Mouse (Mus musculus) hindbrain, embryonic 16.5 days (tissue): ENCODE data around the gene Dcdc2c. TPM values are rescaled to one million over a fixed set of nuclear protein-coding genes. Genes with fewer than 3 reads are reported as not detected.

Experiments
- ATAC-seq: fragments of 200-750 bp; cut with Nextera tagmentation; 2 replicates; pipeline ENCODE4 v1.8.0; 2017; ENCODE audit warnings: moderate TSS enrichment, moderate library complexity
- H3K27ac ChIP-seq: fragments of 300-500 bp; sonication (generic); 2 replicates; pipeline ENCODE4 v1.5.1; 2014; ENCODE audit warnings: low read depth, mild to moderate bottlenecking, control low read depth, low read length, moderate library complexity
- H3K27me3 ChIP-seq: fragments of 300-500 bp; sonication (generic); replicated peaks from 2 replicates; pipeline ENCODE4 v1.6.1; 2014; ENCODE audit warnings: low read length; ENCODE audit not compliant: control insufficient read depth, insufficient read depth
- H3K36me3 ChIP-seq: fragments of 300-500 bp; sonication (generic); 2 replicates; pipeline ENCODE4 v1.6.1; 2014; ENCODE audit warnings: mild to moderate bottlenecking, low read length, moderate library complexity, mixed read lengths; ENCODE audit not compliant: control insufficient read depth, insufficient read depth
- H3K4me1 ChIP-seq: fragments of 300-500 bp; sonication (generic); 2 replicates; pipeline ENCODE4 v1.6.1; 2014; ENCODE audit warnings: low read depth, low read length; ENCODE audit not compliant: control insufficient read depth, insufficient read depth
- H3K4me2 ChIP-seq: fragments of 300-500 bp; sonication (generic); 2 replicates; pipeline ENCODE4 v1.6.1; 2014; ENCODE audit warnings: mild to moderate bottlenecking, low read length, control low read depth, moderate library complexity
- H3K4me3 ChIP-seq: fragments of 300-500 bp; sonication (generic); 2 replicates; pipeline ENCODE4 v1.5.1; 2014; ENCODE audit warnings: mild to moderate bottlenecking, low read length, control low read depth, moderate library complexity
- H3K9ac ChIP-seq: fragments of 300-500 bp; sonication (generic); 2 replicates; pipeline ENCODE4 v1.6.1; 2014; ENCODE audit warnings: low read depth, mild to moderate bottlenecking, control low read depth, low read length, moderate library complexity
- H3K9me3 ChIP-seq: fragments of 300-500 bp; sonication (generic); 2 replicates; pipeline ENCODE4 v1.6.1; 2014; ENCODE audit warnings: mild to moderate bottlenecking, low read length, moderate library complexity; ENCODE audit not compliant: control insufficient read depth
- WGBS: fragments of 180-500 bp; shearing (Covaris S2); extraction: QIAGEN DNeasy Blood & Tissue Kit; methylation state at CpG from one replicate; pipeline ENCODE4 v1.1.7; 2014; 5-methylcytosine and 5-hydroxymethylcytosine counted together
- polyA plus RNA-seq: library from polyadenylated mRNA; unstranded; fragments of >200 nt; fragmentation: Nextera tagmentation; extraction: Ambion mirVana; gene quantifications from 2 replicates; pipeline ENCODE4 v1.2.1, GENCODE M21; 2015

The Dcdc2c gene
- polyA plus RNA-seq, 1 experiment from 2014 or later = not detected

DNA sequence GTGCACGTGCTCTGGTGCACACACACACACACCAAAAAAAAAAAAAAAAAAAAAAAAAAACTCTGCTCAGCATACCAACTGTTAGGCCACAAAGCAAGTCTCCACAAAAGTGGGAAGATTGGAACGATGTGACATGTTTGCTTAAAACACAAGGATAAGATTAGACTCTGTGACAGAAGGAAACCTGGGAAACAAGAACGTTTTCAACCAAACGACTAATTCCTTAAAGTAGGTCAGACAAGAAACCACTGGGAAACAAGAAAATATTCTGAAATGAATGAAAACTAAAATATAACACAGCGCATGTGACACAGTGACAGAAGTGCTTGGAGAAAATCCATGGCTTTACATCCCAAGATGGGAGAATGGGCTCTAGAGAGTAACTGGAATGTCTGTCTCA lies 57.9 kb downstream of the Dcdc2c start:
- Histone ChIP-seq H3K36me3 (no peaks in the 10 kb centered on the region), H3K4me3 (no peak overlapping the region), H3K4me1 (no peaks in the 10 kb centered on the region), H3K27me3 (no peaks in the 10 kb centered on the region), H3K4me2 (no peak overlapping the region), H3K9me3 (no peaks in the 10 kb centered on the region), H3K9ac (no peak overlapping the region), H3K27ac (no peak overlapping the region)
- ATAC-seq = no peak
- WGBS = 86% methylated on average over 5 of the region's 5 CpGs

DNA sequence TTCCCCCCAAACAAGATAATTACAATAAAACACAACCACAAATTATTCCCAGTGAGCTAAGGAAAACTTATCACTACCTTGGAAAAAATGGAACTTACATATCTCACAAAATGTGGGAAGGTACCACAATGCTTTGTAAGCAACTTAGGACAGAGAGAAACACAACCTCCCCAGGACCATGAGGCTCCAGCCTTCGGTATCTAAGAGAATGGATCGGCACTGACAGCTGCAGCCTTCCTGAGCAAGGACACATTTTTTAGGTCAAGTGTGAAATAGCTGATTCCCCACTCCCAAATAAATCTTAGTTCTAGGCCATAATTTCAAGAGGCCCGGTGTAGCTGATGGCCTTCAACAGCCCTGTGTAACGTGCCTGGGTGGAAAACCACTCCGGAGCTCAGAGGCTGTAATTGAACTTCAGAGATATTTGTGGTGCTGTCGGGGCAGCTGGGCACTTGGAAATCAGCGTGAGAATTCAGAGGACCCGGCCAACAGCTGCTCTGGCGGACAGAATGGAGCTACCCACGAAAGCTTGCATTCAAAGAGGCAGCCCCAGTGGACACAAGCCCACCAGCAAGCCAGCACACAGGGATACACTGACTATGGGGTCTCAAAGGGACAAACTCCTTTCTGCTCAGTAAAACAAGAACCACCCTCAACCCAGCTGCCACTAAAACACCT lies 69.6 kb downstream of the Dcdc2c start:
- 74% methylated on average over 10 of the region's 10 CpGs for WGBS
- no peak overlapping the region for H3K4me3 ChIP-seq
- no peaks in the 10 kb centered on the region for H3K27me3 ChIP-seq
- H3K27ac ChIP-seq = no peak overlapping the region
- no peak overlapping the region for H3K4me2 ChIP-seq
- H3K9ac ChIP-seq = no peak overlapping the region
- H3K36me3 ChIP-seq = no peaks in the 10 kb centered on the region
- no peak for ATAC-seq
- H3K9me3 ChIP-seq = no peaks in the 10 kb centered on the region
- no peaks in the 10 kb centered on the region for H3K4me1 ChIP-seq

DNA sequence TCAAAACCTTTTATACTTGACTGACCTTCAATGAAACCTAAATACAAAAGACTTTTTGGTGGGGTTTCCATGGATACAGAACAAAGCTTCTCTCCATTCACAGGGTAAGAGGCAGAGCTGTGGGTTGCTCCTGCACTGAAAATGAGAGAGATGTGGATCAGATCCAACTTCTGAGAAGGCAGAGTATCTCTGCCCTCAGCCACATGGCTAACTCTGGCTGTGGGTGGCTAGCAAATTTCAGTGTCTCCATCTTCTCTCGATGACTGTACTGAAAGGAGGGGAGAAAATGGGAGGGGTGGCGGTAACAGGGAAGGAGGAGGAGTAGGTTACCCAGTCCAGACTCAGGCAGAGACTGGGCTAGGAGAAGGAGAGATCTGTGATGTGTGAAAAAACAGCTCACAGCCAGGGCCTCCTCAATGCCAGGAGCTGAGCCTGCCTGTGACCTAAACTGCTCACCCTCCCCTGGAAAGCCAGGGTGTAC lies 91.2 kb downstream of the Dcdc2c start:
- 29% methylated on average over 2 of the region's 2 CpGs for WGBS
- Histone ChIP-seq H3K27me3 (no peaks in the 10 kb centered on the region), H3K36me3 (no peaks in the 10 kb centered on the region), H3K9me3 (no peaks in the 10 kb centered on the region), H3K4me2 (no peak overlapping the region), H3K27ac (peak overlapping the region; percentile 54), H3K4me1 (peaks cover 6% of the 10 kb centered on the region; the same call in 1 of the 2 replicates), H3K4me3 (no peak overlapping the region), H3K9ac (no peak overlapping the region)
- peak; percentile 94 for ATAC-seq

DNA sequence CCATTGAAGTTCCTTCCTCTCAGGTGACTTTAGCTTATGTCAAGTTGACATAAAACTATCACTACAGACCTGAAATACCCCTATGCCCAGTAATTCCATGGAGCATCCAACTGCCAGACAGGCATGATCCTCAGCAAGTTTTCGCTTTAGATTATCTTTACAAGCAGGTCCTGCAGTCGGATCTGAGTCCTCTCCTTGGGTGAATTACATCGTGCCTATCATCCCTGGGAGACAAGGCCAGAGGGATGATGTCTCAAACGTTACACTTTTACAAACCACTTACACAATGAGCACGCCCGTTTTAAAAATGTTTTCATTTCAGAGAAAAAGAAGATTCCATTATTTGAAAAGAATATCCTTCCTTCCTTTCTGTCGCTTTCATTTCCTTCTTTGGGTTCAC lies 91.7 kb downstream of the Dcdc2c start:
- peak; percentile 28; the same call in 1 of the 2 replicates for ATAC-seq
- Histone ChIP-seq H3K27ac (no peak overlapping the region), H3K4me2 (no peak overlapping the region), H3K36me3 (no peaks in the 10 kb centered on the region), H3K4me1 (peaks cover 6% of the 10 kb centered on the region; the same call in 1 of the 2 replicates), H3K9ac (no peak overlapping the region), H3K27me3 (no peaks in the 10 kb centered on the region), H3K4me3 (no peak overlapping the region), H3K9me3 (no peaks in the 10 kb centered on the region)
- 15% methylated on average over 7 of the region's 7 CpGs for WGBS

DNA sequence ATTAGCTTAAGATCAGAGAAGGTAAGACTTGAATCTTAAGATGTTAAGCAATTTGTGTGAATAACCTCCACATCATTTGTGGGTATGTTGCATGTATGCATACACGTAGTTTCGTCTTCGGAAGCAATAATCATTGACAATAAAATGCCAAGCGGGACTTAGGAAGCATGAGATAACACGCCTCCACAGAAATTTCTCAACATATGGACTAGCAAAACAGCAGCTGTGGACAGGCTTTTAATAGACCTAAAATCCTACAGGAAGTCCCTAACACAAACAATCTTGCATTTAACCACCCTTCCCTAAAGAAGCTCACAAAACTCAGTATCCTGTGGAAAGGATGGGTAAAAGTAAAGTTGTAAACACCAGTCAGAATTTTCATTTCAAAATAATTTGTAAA lies 93.4 kb downstream of the Dcdc2c start:
- H3K9me3 ChIP-seq = no peaks in the 10 kb centered on the region
- WGBS = 89% methylated on average over 5 of the region's 5 CpGs

DNA sequence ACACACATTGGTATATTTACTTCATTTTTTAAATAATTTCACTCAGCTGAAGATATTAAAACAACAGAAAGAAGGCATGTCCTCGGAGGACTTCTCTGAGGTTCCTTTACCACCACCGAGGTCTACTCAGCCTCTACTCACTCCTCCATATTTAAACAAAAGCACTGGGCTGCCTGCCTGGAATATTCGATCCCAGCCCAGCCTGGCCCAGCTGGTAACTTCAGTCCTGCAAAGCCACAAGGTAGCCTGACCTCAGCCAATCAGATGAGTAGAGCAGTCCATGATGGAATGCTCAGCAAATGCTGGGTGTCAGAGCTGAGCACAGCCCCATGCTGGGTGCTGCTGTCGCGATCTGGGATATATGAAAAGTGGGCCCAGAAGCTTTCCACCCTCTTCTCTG lies 115.7 kb downstream of the Dcdc2c start:
- H3K27me3 ChIP-seq = no peaks in the 10 kb centered on the region
- no peak overlapping the region for H3K27ac ChIP-seq
- H3K36me3 ChIP-seq = no peaks in the 10 kb centered on the region
- no peak overlapping the region for H3K4me3 ChIP-seq
- H3K4me2 ChIP-seq = no peak overlapping the region
- WGBS = 58% methylated on average over 5 of the region's 5 CpGs
- no peak overlapping the region for H3K9ac ChIP-seq
- H3K9me3 ChIP-seq = no peaks in the 10 kb centered on the region
- no peaks in the 10 kb centered on the region for H3K4me1 ChIP-seq
- ATAC-seq = no peak

More for the DNA sequence above, 93.4 kb downstream of the Dcdc2c start:
- H3K27me3 ChIP-seq = no peaks in the 10 kb centered on the region
- no peak overlapping the region for H3K9ac ChIP-seq
- peaks cover 6% of the 10 kb centered on the region; the same call in 1 of the 2 replicates for H3K4me1 ChIP-seq
- ATAC-seq = no peak
- H3K4me3 ChIP-seq = no peak overlapping the region
- H3K36me3 ChIP-seq = no peaks in the 10 kb centered on the region
- H3K4me2 ChIP-seq = no peak overlapping the region
- H3K27ac ChIP-seq = no peak overlapping the region

DNA sequence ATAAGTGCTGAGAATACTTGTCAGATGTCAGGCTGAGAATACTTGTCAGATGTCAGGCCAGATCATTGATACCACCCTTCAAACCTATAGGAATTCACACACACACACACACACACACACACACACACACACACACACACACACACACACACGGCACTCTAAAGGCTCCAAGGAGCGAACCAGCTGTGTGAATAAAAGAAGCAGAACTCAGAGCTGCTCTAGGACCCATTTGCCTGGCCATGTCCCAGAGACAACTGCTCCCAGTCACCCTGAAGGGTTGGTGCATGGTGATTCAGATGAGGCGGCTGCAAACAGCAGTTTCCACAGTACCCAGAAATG lies 119.5 kb downstream of the Dcdc2c start:
- Histone ChIP-seq H3K9ac (no peak overlapping the region), H3K27me3 (no peaks in the 10 kb centered on the region), H3K4me1 (no peaks in the 10 kb centered on the region), H3K27ac (no peak overlapping the region), H3K36me3 (no peaks in the 10 kb centered on the region), H3K9me3 (peaks cover 5% of the 10 kb centered on the region), H3K4me2 (no peak overlapping the region), H3K4me3 (no peak overlapping the region)
- 84% methylated on average over 3 of the region's 3 CpGs for WGBS
- 0 out of 2 replicates have a peak, but pooled peaks have one; percentile 9 for ATAC-seq

DNA sequence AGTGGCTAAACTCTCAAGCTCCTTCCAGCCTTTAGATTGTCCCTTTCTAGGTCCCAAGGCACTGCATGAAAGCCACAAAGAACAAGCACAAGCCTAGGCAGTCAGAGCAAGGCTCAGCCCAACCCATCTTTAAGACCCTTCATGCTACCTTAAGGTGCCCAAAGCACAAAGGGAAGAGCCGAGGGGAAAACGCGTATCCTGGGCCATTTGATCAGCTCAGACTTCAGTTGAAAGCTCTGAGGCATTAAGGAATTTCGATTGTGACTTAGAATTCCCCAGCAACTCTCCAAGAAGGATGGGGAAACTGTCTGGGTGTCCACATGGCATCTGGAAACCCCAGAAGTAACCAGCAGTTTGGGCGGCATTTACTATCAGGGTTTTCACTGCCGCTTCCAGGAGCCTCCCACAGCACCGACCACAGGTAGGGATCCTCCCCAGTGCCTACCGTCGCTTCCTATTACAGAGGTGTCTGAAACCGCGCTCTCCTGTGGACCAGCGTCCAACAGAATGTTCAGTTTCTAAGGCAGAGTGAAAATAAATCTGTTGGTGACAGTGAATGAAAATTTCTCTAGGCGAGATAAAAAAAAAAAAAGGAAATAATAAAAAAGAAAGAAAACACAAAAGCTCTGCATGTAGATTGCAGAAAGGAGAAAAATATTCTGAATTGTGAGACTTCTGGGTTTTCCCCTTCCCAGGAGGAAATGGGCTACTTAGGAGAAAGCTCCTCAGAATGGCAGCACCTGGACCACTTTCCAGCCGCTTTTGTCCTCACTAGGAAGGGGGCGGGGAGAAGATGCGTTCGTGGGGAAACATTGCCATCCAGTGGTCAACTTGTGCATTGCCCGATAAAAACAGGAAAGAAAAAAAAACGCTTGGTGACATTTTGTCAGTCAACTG lies 120.1 kb downstream of the Dcdc2c start:
- H3K9ac ChIP-seq = peak overlapping the region; percentile 60
- H3K9me3 ChIP-seq = peaks cover 5% of the 10 kb centered on the region
- H3K4me2 ChIP-seq = peak overlapping the region; percentile 66
- no peaks in the 10 kb centered on the region for H3K36me3 ChIP-seq
- H3K27me3 ChIP-seq = no peaks in the 10 kb centered on the region
- peak overlapping the region; percentile 39 for H3K4me3 ChIP-seq
- H3K27ac ChIP-seq = peak overlapping the region; percentile 88
- peak; percentile 86 for ATAC-seq
- 4% methylated on average over 19 of the region's 19 CpGs for WGBS
- H3K4me1 ChIP-seq = no peaks in the 10 kb centered on the region

DNA sequence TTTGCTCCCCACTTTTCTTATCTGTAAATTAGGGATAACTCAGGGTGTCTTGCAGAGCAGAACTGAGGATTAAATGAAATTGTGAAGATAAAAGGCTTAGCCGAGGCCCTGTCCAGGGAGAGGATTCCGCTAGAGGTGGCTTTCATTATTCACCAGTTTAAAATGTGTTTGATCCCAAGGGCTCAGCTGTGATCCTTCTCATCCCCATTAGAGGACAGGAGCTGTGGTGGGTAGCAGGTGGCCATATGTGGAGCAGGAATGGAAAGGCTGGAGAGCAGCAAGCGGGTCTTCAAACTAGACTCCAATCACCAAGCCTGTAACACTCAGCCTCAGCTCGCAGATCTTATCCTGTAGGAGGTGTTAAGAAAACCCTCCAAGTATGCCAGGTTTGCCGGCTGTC lies 122.3 kb downstream of the Dcdc2c start:
- no peak for ATAC-seq
- Histone ChIP-seq H3K9me3 (peaks cover 5% of the 10 kb centered on the region), H3K4me1 (no peaks in the 10 kb centered on the region), H3K27me3 (no peaks in the 10 kb centered on the region), H3K36me3 (no peaks in the 10 kb centered on the region), H3K27ac (no peak overlapping the region), H3K4me3 (no peak overlapping the region), H3K4me2 (no peak overlapping the region), H3K9ac (no peak overlapping the region)
- WGBS = 93% methylated on average over 5 of the region's 5 CpGs
